Mouse (Mus musculus): ENCODE measurements at regions not wholly inside any gene's neighbourhood (a gene's known extent, or its start where the extent isn't known, plus 50 kb on each side); places are given as distances from the start of the nearest gene placed in this dataset.

DNA sequence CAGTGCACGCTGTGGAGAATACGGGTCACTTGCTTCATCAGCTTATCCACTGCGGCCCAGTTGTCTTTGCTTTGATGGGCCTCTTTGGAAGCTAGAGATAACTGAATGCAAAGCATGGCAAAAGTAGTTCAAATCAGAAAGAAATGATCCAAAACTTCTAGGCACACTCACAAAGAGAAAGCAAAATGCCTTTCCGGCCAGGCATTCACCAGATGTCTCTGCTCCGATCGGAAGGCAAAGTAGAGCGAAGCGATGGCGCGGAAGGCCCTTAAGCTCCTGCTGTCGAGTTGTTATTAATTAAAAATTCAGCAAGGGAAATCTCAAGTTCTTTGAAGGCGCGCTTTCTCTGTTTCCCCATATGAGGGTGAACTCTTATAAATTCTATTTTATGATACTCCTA is 401.9 kb upstream of the Slc35b3 start:
- no peak for DNase-seq (ENCODE audit: low read depth in 2 of 2, low spot score in 2 of 2)

GRCm38 (mm10) chr13:39351606-39352005 is 390.9 kb upstream of the Slc35b3 start:
- no peak for DNase-seq (ENCODE audit: low read depth in 2 of 2, low spot score in 2 of 2)

DNA sequence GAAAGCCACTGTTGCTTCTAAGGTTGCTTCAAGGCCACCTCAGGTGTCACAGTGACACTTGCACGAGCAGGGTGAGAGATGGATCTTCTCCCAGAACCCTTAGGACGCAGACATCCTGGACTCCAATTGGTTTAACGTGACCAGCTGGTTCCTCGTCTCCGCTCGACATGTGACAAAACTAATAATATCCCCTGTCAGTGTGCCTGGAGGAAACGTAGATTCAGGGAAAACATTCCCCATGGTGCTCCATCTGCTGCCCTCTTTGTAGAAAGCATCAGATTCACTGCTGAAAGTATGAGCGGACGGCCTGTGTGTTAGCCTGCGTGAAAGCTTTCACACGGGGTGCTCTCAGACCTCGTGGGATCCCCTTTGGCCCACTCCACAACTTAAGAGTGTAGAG is 390.0 kb upstream of the Slc35b3 start:
- DNase-seq (ENCODE audit: low read depth in 2 of 2, low spot score in 2 of 2) = no peak

GRCm38 (mm10) chr13:39347761-39348160 is 387.1 kb upstream of the Slc35b3 start:
- no peak for DNase-seq (ENCODE audit: low read depth in 2 of 2, low spot score in 2 of 2)

- no peak for DNase-seq (ENCODE audit: low read depth in 2 of 2, low spot score in 2 of 2)
These were observed 374.2 kb upstream of the Slc35b3 start for GRCm38 (mm10) chr13:39334874-39335273.

- no peak for DNase-seq (ENCODE audit: low read depth in 2 of 2, low spot score in 2 of 2)
These were observed 369.1 kb upstream of the Slc35b3 start for GRCm38 (mm10) chr13:39329794-39330193.

GRCm38 (mm10) chr13:39326176-39326575 is 365.5 kb upstream of the Slc35b3 start:
- DNase-seq (ENCODE audit: low read depth in 2 of 2, low spot score in 2 of 2) = no peak

DNA sequence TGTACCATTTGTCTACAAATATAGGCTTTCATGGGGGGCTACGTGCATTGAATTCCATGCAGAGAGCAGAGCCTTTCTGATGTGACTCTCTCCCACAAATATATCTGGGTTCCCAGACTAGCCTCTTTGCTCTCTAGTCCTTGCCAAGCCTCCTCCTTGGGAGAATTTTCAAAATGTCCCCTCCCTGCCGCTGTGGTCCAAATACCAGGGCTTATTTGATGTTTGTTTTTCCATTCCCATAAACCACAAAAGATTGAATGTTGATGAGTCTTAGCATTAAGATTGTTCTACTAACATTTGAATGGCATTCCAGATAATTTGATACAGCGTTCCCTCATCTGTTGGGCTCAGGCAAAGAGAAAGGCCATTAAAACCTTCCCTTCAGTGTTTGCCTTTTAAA is 360.4 kb upstream of the Slc35b3 start:
- no peak for DNase-seq (ENCODE audit: low read depth in 2 of 2, low spot score in 2 of 2)

DNA sequence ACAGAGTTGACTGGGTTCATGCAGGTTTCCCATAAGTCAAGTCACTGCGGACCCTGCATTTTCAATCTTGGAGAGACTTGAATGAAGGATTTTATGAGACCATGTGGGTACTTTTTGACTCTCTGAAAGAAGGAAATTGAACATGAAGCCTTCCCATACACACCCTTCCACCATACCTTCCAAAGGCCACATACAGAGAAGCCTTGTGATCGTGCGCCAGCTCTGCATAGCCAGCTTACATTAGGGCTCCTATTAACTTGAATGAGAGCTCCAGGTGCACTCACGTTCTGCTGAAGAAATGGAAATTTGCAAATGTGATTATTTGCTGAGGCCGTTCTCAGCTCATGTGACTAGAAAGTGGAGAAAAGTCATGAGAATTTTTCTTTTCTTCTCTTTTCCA is 349.1 kb upstream of the Slc35b3 start:
- no peak for DNase-seq (ENCODE audit: low read depth in 2 of 2, low spot score in 2 of 2)

- DNase-seq (ENCODE audit: low read depth in 2 of 2, low spot score in 2 of 2) = no peak
These were observed 347.2 kb upstream of the Slc35b3 start for GRCm38 (mm10) chr13:39307845-39308244.

GRCm38 (mm10) chr13:39306851-39307250 is 346.2 kb upstream of the Slc35b3 start:
- no peak for DNase-seq (ENCODE audit: low read depth in 2 of 2, low spot score in 2 of 2)

- DNase-seq (ENCODE audit: low read depth in 2 of 2, low spot score in 2 of 2) = no peak
These were observed 336.5 kb upstream of the Slc35b3 start for GRCm38 (mm10) chr13:39297129-39297528.

DNA sequence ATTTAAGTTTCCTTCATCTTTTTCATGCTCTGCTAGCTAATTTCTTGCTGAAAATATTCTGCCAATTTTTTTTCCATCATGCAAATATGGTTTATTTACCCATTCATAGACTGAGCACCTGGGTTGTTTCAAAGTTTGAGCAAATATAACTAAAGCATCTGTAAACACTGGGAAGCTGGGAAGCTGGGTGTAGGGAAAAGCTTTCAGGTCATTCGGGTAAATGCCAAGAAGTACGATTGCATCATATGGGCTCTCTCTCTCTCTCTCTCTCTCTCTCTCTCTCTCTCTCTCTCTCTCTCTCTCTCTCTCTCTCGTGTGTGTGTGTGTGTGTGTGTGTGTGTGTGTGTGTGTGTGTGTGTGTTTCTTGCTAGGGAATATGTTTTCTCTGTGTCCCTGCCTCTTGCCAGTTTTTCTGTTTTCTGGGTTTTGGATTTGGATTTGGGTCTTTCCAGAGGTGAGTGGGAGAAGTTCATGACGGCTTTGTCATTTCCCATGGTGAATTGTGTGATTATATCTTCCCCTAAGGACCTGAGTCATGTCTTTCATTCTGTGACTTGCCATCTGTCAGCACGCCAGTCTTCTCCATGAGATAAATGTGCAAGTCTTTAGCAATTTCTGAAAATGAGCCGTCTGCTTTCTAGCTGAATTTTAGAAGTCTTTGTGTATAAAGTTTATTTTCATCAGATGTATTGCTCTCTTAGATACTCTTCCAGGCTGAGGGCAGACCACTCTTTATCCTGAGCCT is 329.7 kb upstream of the Slc35b3 start:
- DNase-seq (ENCODE audit: low read depth in 2 of 2, low spot score in 2 of 2) = no peak

DNA sequence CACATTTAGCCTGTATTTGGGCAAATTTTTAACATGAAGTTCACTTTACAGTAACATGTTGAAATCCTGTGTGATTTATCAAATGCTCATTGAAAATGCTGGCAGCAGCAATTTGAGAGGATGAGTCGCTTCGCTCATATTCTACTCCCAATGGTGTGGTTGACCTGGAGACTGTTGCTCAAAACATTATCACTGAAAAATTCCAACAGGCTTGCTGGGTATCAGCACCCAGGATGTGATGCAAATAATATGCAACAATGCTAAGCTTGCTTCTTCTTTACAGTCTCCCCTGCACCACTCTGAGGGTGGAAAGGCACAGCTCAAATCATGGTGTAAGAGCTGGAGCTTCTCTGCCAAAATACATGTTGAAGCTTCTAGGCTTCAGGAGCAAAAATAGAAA is 321.6 kb upstream of the Slc35b3 start:
- no peak for DNase-seq (ENCODE audit: low read depth in 2 of 2, low spot score in 2 of 2)

GRCm38 (mm10) chr13:39278101-39278500 is 317.4 kb upstream of the Slc35b3 start:
- DNase-seq (ENCODE audit: low read depth in 2 of 2, low spot score in 2 of 2) = no peak

GRCm38 (mm10) chr13:39266024-39266423 is 305.3 kb upstream of the Slc35b3 start:
- DNase-seq (ENCODE audit: low read depth in 2 of 2, low spot score in 2 of 2) = no peak

GRCm38 (mm10) chr13:39256708-39257107 is 296.0 kb upstream of the Slc35b3 start:
- DNase-seq (ENCODE audit: low read depth in 2 of 2, low spot score in 2 of 2) = no peak

GRCm38 (mm10) chr13:39255338-39255737 is 294.7 kb upstream of the Slc35b3 start:
- no peak for DNase-seq (ENCODE audit: low read depth in 2 of 2, low spot score in 2 of 2)

- DNase-seq (ENCODE audit: low read depth in 2 of 2, low spot score in 2 of 2) = no peak
These were observed 291.9 kb upstream of the Slc35b3 start for GRCm38 (mm10) chr13:39252591-39252990.

DNA sequence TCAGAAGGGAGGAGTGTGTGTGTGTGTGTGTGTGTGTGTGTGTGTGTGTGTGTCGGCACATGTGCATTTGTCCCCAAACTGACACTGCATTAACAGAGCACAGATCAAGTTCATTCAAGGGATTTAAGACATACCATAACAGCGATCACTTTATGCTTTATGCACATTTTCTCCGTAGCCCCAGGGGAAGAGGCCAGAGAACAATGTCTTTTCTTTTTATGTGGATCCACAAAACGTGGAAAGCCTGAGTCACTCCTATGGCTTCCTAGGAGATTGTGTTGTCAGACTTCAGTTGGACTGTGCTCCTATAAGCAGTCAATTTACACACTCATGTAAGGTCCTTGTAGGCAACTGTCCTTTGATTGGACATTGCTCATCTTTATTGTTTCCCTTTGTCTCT is 289.4 kb upstream of the Slc35b3 start:
- DNase-seq (ENCODE audit: low read depth in 2 of 2, low spot score in 2 of 2) = no peak

- no peak for DNase-seq (ENCODE audit: low read depth in 2 of 2, low spot score in 2 of 2)
These were observed 266.2 kb upstream of the Slc35b3 start for GRCm38 (mm10) chr13:39226829-39227228.

DNA sequence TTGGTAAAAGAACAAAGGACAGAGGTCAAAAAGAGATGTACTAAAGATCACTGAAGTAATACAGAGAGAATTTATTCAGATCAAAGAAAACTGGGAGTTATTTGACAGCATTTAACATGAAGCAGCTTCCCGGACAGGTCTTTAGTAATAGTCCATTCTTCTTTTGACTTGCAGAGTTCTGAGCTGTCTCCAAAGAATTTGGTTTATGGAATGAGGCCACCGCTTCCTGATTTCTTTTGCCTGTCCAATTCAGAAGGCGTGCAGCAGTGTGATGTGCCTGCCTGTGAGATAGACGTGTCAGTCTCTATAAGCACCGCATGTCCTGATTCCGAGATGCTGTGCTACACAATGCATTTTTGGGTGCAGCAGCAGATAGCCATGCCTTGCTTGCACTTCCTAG is 265.0 kb upstream of the Slc35b3 start:
- DNase-seq (ENCODE audit: low read depth in 2 of 2, low spot score in 2 of 2) = no peak

- no peak for DNase-seq (ENCODE audit: low read depth in 2 of 2, low spot score in 2 of 2)
These were observed 250.4 kb upstream of the Slc35b3 start for GRCm38 (mm10) chr13:39211076-39211475.
